Mouse (Mus musculus): ENCODE data around the gene Cdh4. TPM values are rescaled to one million over a fixed set of nuclear protein-coding genes. Genes with fewer than 3 reads are reported as not detected.

Cdh4 gene
- total RNA-seq, 1 experiment: 1.9 TPM

DNA sequence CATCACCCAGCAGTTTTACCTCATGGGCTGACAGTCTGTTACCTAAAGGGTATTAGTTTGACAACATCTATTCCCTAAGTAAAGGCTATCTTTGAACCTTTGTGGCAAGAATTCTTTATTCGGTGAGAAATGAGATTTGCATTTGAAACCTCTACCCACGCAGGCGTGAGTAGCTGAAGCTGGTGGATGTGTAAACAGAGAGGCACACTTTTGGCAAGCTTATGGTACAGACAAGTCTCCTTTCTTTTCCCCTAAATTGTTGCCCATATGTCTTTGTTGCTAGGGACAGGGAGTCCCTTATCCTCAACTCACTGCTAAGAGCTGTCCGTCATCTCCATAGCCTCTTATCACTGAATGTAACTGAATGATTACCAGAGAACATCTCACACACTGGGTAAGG, 21.3 kb downstream of the Cdh4 start:
- Histone ChIP-seq H3K27ac (ENCODE audit: insufficient read depth, low read depth, low read length, poor library complexity, severe bottlenecking) (no peak overlapping the region), H3K9me3 (ENCODE audit: control insufficient read depth, insufficient read depth, low read depth, low read length) (peaks cover 15% of the 10 kb centered on the region), H3K4me3 (ENCODE audit: insufficient read depth in 1 of 2, low read depth in 1 of 2, low read length in 2 of 2, poor library complexity in 1 of 2, severe bottlenecking in 1 of 2) (no peak overlapping the region), H3K9ac (ENCODE audit: insufficient read depth, low read depth, low read length, poor library complexity, severe bottlenecking) (no peak overlapping the region), H3K4me1 (ENCODE audit: control insufficient read depth in 2 of 2, insufficient read depth in 2 of 2, low read length in 2 of 2, poor library complexity in 1 of 2) (no peaks in the 10 kb centered on the region), H3K36me3 (ENCODE audit: control insufficient read depth, insufficient read depth, low read length, poor library complexity, severe bottlenecking) (no peaks in the 10 kb centered on the region)
- no peak for TF ChIP-seq ZC3H11A (IDR thresholded peaks at IDR 0.05; ENCODE audit: borderline replicate concordance, low read depth, low read length)
- TF ChIP-seq HCFC1 (IDR thresholded peaks at IDR 0.05; ENCODE audit: borderline replicate concordance, insufficient read depth, low read length): no peak
- no peak for TF ChIP-seq CHD2 (IDR thresholded peaks at IDR 0.05; ENCODE audit: low read depth, low read length)
- no peak for TF ChIP-seq MAFK (IDR thresholded peaks at IDR 0.05; ENCODE audit: insufficient read depth, low read depth, low read length)
- TF ChIP-seq ZNF384 (IDR thresholded peaks at IDR 0.05; ENCODE audit: low read depth, low read length): no peak
- in situ Hi-C loops (cut with MboI; ENCODE audit: low sequenced_read_pairs in 2 of 2, unreplicated experiment in 2 of 2): no loop called here
- DNase-seq (ENCODE audit: low read depth, low spot score): no peak

DNA sequence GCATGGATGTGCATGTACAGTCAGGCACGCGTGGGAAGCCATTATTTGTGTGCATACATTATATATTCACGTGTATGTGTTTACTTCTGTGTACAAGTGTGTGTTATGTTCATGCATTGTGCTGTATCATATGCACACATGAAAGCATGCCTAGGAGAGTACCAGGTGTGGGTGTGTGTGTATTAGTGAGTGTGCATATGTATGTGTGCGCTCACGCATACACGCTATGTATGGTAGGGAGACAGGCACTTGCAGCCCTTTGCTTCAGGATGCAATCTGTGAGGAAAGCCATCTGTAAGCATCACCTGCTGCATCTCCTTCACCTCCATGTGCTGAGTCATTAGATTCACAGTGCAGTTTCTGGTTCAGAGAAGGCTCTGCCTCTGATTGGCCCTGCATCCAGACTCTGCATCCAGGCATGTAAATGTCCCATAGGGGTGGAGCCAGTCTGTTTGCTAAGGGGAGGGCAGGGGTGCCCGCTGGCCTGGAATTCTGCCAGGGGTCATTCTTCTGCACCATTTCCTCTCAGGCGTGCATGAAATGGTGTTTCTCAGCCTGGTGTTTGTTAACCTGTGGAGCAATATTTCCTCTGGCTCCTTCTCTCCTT, 25.7 kb downstream of the Cdh4 start:
- in situ Hi-C loops (cut with MboI; ENCODE audit: low sequenced_read_pairs in 2 of 2, unreplicated experiment in 2 of 2): no loop called here
- no peaks in the 10 kb centered on the region for H3K36me3 ChIP-seq (ENCODE audit: control insufficient read depth, insufficient read depth, low read length, poor library complexity, severe bottlenecking)
- H3K4me1 ChIP-seq (ENCODE audit: control insufficient read depth in 2 of 2, insufficient read depth in 2 of 2, low read length in 2 of 2, poor library complexity in 1 of 2): no peaks in the 10 kb centered on the region
- H3K4me3 ChIP-seq (ENCODE audit: insufficient read depth in 1 of 2, low read depth in 1 of 2, low read length in 2 of 2, poor library complexity in 1 of 2, severe bottlenecking in 1 of 2): no peak overlapping the region
- no peak for TF ChIP-seq HCFC1 (IDR thresholded peaks at IDR 0.05; ENCODE audit: borderline replicate concordance, insufficient read depth, low read length)
- TF ChIP-seq ZNF384 (IDR thresholded peaks at IDR 0.05; ENCODE audit: low read depth, low read length): no peak
- no peak overlapping the region for H3K9ac ChIP-seq (ENCODE audit: insufficient read depth, low read depth, low read length, poor library complexity, severe bottlenecking)
- no peak for DNase-seq (ENCODE audit: low read depth, low spot score)
- no peaks in the 10 kb centered on the region; the same call in 1 of the 2 replicates for H3K9me3 ChIP-seq (ENCODE audit: control insufficient read depth, insufficient read depth, low read depth, low read length)
- no peak overlapping the region for H3K27ac ChIP-seq (ENCODE audit: insufficient read depth, low read depth, low read length, poor library complexity, severe bottlenecking)

GRCm38 (mm10) chr2:179476622-179477021, 34.4 kb downstream of the Cdh4 start:
- Histone ChIP-seq H3K9me3 (ENCODE audit: control insufficient read depth, insufficient read depth, low read depth, low read length) (no peaks in the 10 kb centered on the region), H3K4me3 (ENCODE audit: insufficient read depth in 1 of 2, low read depth in 1 of 2, low read length in 2 of 2, poor library complexity in 1 of 2, severe bottlenecking in 1 of 2) (no peak overlapping the region), H3K4me1 (ENCODE audit: control insufficient read depth in 2 of 2, insufficient read depth in 2 of 2, low read length in 2 of 2, poor library complexity in 1 of 2) (no peaks in the 10 kb centered on the region), H3K9ac (ENCODE audit: insufficient read depth, low read depth, low read length, poor library complexity, severe bottlenecking) (no peak overlapping the region), H3K36me3 (ENCODE audit: control insufficient read depth, insufficient read depth, low read length, poor library complexity, severe bottlenecking) (no peaks in the 10 kb centered on the region), H3K27ac (ENCODE audit: insufficient read depth, low read depth, low read length, poor library complexity, severe bottlenecking) (no peak overlapping the region)
- TF ChIP-seq ZNF384 (IDR thresholded peaks at IDR 0.05; ENCODE audit: low read depth, low read length) (no peak), MAFK (IDR thresholded peaks at IDR 0.05; ENCODE audit: insufficient read depth, low read depth, low read length) (no peak), HCFC1 (IDR thresholded peaks at IDR 0.05; ENCODE audit: borderline replicate concordance, insufficient read depth, low read length) (no peak), CHD2 (IDR thresholded peaks at IDR 0.05; ENCODE audit: low read depth, low read length) (no peak), ZC3H11A (IDR thresholded peaks at IDR 0.05; ENCODE audit: borderline replicate concordance, low read depth, low read length) (no peak)
- in situ Hi-C loops (cut with MboI; ENCODE audit: low sequenced_read_pairs in 2 of 2, unreplicated experiment in 2 of 2): no loop called here
- DNase-seq (ENCODE audit: low read depth, low spot score): peak; percentile 40

DNA sequence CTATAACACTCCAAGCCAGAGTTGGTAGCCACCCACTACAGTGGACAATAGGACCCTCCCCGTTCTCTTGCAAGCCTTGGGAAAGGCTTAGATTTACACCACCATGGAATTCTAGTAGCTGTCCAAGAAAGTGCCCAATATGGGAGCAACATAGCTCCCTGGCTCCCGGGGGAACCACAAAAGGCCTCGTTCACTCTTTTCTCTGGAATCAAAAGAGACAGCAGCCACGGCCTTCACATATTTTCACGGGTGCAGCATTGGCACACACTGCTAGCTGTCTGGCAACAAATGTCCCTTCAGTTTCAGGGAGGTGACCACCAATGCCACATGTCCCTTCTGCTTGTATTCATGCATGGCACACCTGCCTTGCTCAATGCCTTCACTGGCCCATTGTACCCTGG, 38.6 kb downstream of the Cdh4 start:
- TF ChIP-seq ZNF384 (IDR thresholded peaks at IDR 0.05; ENCODE audit: low read depth, low read length): no peak
- no peak for TF ChIP-seq CHD2 (IDR thresholded peaks at IDR 0.05; ENCODE audit: low read depth, low read length)
- no peak for TF ChIP-seq ZC3H11A (IDR thresholded peaks at IDR 0.05; ENCODE audit: borderline replicate concordance, low read depth, low read length)
- no peak for TF ChIP-seq HCFC1 (IDR thresholded peaks at IDR 0.05; ENCODE audit: borderline replicate concordance, insufficient read depth, low read length)
- TF ChIP-seq MAFK (IDR thresholded peaks at IDR 0.05; ENCODE audit: insufficient read depth, low read depth, low read length): no peak
- Histone ChIP-seq H3K4me1 (ENCODE audit: control insufficient read depth in 2 of 2, insufficient read depth in 2 of 2, low read length in 2 of 2, poor library complexity in 1 of 2) (no peaks in the 10 kb centered on the region), H3K9me3 (ENCODE audit: control insufficient read depth, insufficient read depth, low read depth, low read length) (no peaks in the 10 kb centered on the region), H3K9ac (ENCODE audit: insufficient read depth, low read depth, low read length, poor library complexity, severe bottlenecking) (no peak overlapping the region), H3K36me3 (ENCODE audit: control insufficient read depth, insufficient read depth, low read length, poor library complexity, severe bottlenecking) (no peaks in the 10 kb centered on the region), H3K27ac (ENCODE audit: insufficient read depth, low read depth, low read length, poor library complexity, severe bottlenecking) (no peak overlapping the region), H3K4me3 (ENCODE audit: insufficient read depth in 1 of 2, low read depth in 1 of 2, low read length in 2 of 2, poor library complexity in 1 of 2, severe bottlenecking in 1 of 2) (no peak overlapping the region)
- DNase-seq (ENCODE audit: low read depth, low spot score): no peak
- in situ Hi-C loops (cut with MboI; ENCODE audit: low sequenced_read_pairs in 2 of 2, unreplicated experiment in 2 of 2): no loop called here

DNA sequence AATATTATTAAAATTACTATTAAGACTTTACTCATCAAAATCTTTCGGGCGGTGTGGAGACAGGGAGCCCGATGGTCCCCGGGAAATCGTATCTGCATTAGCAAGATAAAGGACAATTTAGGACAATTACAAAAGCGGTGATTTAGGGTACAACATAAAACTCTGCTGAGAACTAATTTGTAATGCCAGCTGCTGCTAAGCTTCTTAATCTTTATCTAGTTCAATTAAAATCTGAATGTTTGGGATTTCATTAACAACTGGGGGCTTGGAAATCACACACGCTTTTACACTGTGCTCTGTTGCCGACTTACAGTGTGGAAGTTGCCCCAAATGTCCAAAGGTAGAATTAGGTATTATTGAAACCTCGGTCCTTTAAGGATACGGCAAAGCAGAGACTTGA, 39.1 kb downstream of the Cdh4 start:
- Histone ChIP-seq H3K9me3 (ENCODE audit: control insufficient read depth, insufficient read depth, low read depth, low read length) (no peaks in the 10 kb centered on the region), H3K9ac (ENCODE audit: insufficient read depth, low read depth, low read length, poor library complexity, severe bottlenecking) (no peak overlapping the region), H3K27ac (ENCODE audit: insufficient read depth, low read depth, low read length, poor library complexity, severe bottlenecking) (no peak overlapping the region), H3K4me1 (ENCODE audit: control insufficient read depth in 2 of 2, insufficient read depth in 2 of 2, low read length in 2 of 2, poor library complexity in 1 of 2) (no peaks in the 10 kb centered on the region), H3K36me3 (ENCODE audit: control insufficient read depth, insufficient read depth, low read length, poor library complexity, severe bottlenecking) (no peaks in the 10 kb centered on the region), H3K4me3 (ENCODE audit: insufficient read depth in 1 of 2, low read depth in 1 of 2, low read length in 2 of 2, poor library complexity in 1 of 2, severe bottlenecking in 1 of 2) (no peak overlapping the region)
- no peak for DNase-seq (ENCODE audit: low read depth, low spot score)
- no peak for TF ChIP-seq ZNF384 (IDR thresholded peaks at IDR 0.05; ENCODE audit: low read depth, low read length)
- no peak for TF ChIP-seq MAFK (IDR thresholded peaks at IDR 0.05; ENCODE audit: insufficient read depth, low read depth, low read length)
- TF ChIP-seq CHD2 (IDR thresholded peaks at IDR 0.05; ENCODE audit: low read depth, low read length): no peak
- no peak for TF ChIP-seq ZC3H11A (IDR thresholded peaks at IDR 0.05; ENCODE audit: borderline replicate concordance, low read depth, low read length)
- no peak for TF ChIP-seq HCFC1 (IDR thresholded peaks at IDR 0.05; ENCODE audit: borderline replicate concordance, insufficient read depth, low read length)
- in situ Hi-C loops (cut with MboI; ENCODE audit: low sequenced_read_pairs in 2 of 2, unreplicated experiment in 2 of 2): no loop called here
